Mouse (Mus musculus) embryonic facial prominence, embryonic 10.5 days (tissue): Measurements from ENCODE around the gene Prickle4. TPM values are rescaled to one million over a fixed set of nuclear protein-coding genes. Genes with fewer than 3 reads are reported as not detected.
A peak's percentile ranks its signal among the peaks of the same experiment; 100 is the strongest.

ENCODE experiments used
- DNase-seq: peaks from one replicate; pipeline ENCODE4 v3.0.0-alpha.2; 2017; ENCODE audit warnings: low spot score
- H3K27ac ChIP-seq: fragments of 300-500 bp; sonication (generic); replicated peaks from 2 replicates; pipeline ENCODE4 v1.5.1; 2016; ENCODE audit warnings: mild to moderate bottlenecking
- H3K27me3 ChIP-seq: fragments of 300-500 bp; sonication (generic); replicated peaks from 2 replicates; pipeline ENCODE4 v1.6.1; 2016; ENCODE audit warnings: low read depth, mild to moderate bottlenecking; ENCODE audit not compliant: poor library complexity, severe bottlenecking
- H3K36me3 ChIP-seq: fragments of 300-500 bp; sonication (generic); replicated peaks from 2 replicates; pipeline ENCODE4 v1.6.1; 2016; ENCODE audit warnings: mild to moderate bottlenecking, moderate library complexity
- H3K4me1 ChIP-seq: fragments of 300-500 bp; sonication (generic); 2 replicates; pipeline ENCODE4 v1.6.1; 2016
- H3K4me3 ChIP-seq: fragments of 300-500 bp; sonication (generic); 2 replicates; pipeline ENCODE4 v1.5.1; 2016; ENCODE audit warnings: mild to moderate bottlenecking, moderate library complexity
- H3K9me3 ChIP-seq: fragments of 300-500 bp; sonication (generic); 2 replicates; pipeline ENCODE4 v1.6.1; 2016; ENCODE audit warnings: mild to moderate bottlenecking
- WGBS: fragments of 180-500 bp; shearing (Covaris S2); methylation state at CpG from one replicate; pipeline ENCODE4 v1.1.7; 2016; 5-methylcytosine and 5-hydroxymethylcytosine counted together
- polyA plus RNA-seq: library from polyadenylated mRNA; unstranded; fragments of >200 nt; fragmentation: Nextera tagmentation; extraction: Ambion mirVana; gene quantifications from 2 replicates; pipeline ENCODE4 v1.2.1, GENCODE M21; 2016

The Prickle4 gene
- polyA plus RNA-seq, 1 experiment from 2014 or later, result not detected

- no peaks in the 10 kb centered on the region for H3K27me3 ChIP-seq
- H3K4me3 ChIP-seq, result no peak overlapping the region
- no peaks in the 10 kb centered on the region for H3K9me3 ChIP-seq
- 81% methylated on average over 2 of the region's 2 CpGs for WGBS
- no peak for DNase-seq
- H3K27ac ChIP-seq, result no peak overlapping the region
- H3K36me3 ChIP-seq, result peaks cover 10% of the 10 kb centered on the region; the same call in 1 of the 2 replicates
- no peaks in the 10 kb centered on the region for H3K4me1 ChIP-seq
Measured at GRCm38 (mm10) chr17:47651953-47652352, 42.6 kb downstream of the Prickle4 start.

GRCm38 (mm10) chr17:47648966-47649365 lies 45.6 kb downstream of the Prickle4 start:
- no peak overlapping the region for H3K4me3 ChIP-seq
- H3K36me3 ChIP-seq, result peaks cover 8% of the 10 kb centered on the region; the same call in 1 of the 2 replicates
- H3K9me3 ChIP-seq, result no peaks in the 10 kb centered on the region
- 67% methylated on average over 4 of the region's 4 CpGs for WGBS
- H3K27ac ChIP-seq, result no peak overlapping the region
- DNase-seq, result no peak
- H3K4me1 ChIP-seq, result no peaks in the 10 kb centered on the region
- H3K27me3 ChIP-seq, result no peaks in the 10 kb centered on the region

GRCm38 (mm10) chr17:47646683-47647082 lies 47.9 kb downstream of the Prickle4 start:
- peak; percentile 65 for DNase-seq
- Histone ChIP-seq H3K4me3 (no peak overlapping the region), H3K9me3 (no peaks in the 10 kb centered on the region), H3K36me3 (peaks cover 3% of the 10 kb centered on the region; the same call in 1 of the 2 replicates), H3K27me3 (no peaks in the 10 kb centered on the region), H3K27ac (no peak overlapping the region), H3K4me1 (no peaks in the 10 kb centered on the region)
- 61% methylated on average over 1 of the region's 1 CpGs for WGBS

GRCm38 (mm10) chr17:47642992-47643391 lies 51.5 kb downstream of the Prickle4 start:
- WGBS, result 82% methylated on average over 2 of the region's 2 CpGs
- Histone ChIP-seq H3K27ac (no peak overlapping the region), H3K4me3 (no peak overlapping the region), H3K4me1 (no peaks in the 10 kb centered on the region), H3K9me3 (no peaks in the 10 kb centered on the region), H3K27me3 (no peaks in the 10 kb centered on the region), H3K36me3 (no peaks in the 10 kb centered on the region)
- no peak for DNase-seq

Other genes with a start within 250 kb of the Prickle4 start
- 32.0 and 35.3 TPM in 2 replicates for gene Taf8, start 192.4 kb downstream of the Prickle4 start, polyA plus RNA-seq
- 325 and 335 TPM in 2 replicates for gene Ccnd3, start 189.7 kb downstream of the Prickle4 start, polyA plus RNA-seq
- gene Bysl, start 83.2 kb downstream of the Prickle4 start, polyA plus RNA-seq, result 43.8 and 44.7 TPM in 2 replicates
- gene Med20, start 83.2 kb downstream of the Prickle4 start, polyA plus RNA-seq, result 46.7 and 48.9 TPM in 2 replicates
- gene Gm20517, start 83.1 kb downstream of the Prickle4 start, polyA plus RNA-seq, result 1.6 and 2.4 TPM in 2 replicates
- gene Usp49, start 64.0 kb downstream of the Prickle4 start, polyA plus RNA-seq, result 4.1 and 5.4 TPM in 2 replicates
- 378 and 379 TPM in 2 replicates for gene Tomm6, start 6.3 kb downstream of the Prickle4 start, polyA plus RNA-seq
- 7.3 and 8.3 TPM in 2 replicates for gene Frs3, start 5.7 kb downstream of the Prickle4 start, polyA plus RNA-seq
- 0.21 and 0.24 TPM in 2 replicates for gene Gm21981, start 281 bp downstream of the Prickle4 start, polyA plus RNA-seq
- 0.10 TPM in 1 of 2 replicates, not detected in the other for gene Pgc, start 32.1 kb upstream of the Prickle4 start, polyA plus RNA-seq
- 2.3 and 2.9 TPM in 2 replicates for gene Tfeb, start 42.3 kb upstream of the Prickle4 start, polyA plus RNA-seq
- gene Mdfi, start 140.0 kb upstream of the Prickle4 start, polyA plus RNA-seq, result 21.0 and 25.1 TPM in 2 replicates
- 26.9 and 28.1 TPM in 2 replicates for gene Foxp4, start 229.9 kb upstream of the Prickle4 start, polyA plus RNA-seq